Mouse (Mus musculus): ENCODE results near the gene Csf3. TPM values are rescaled to one million over a fixed set of nuclear protein-coding genes. Genes with fewer than 3 reads are reported as not detected.
A peak's percentile ranks its signal among the peaks of the same experiment; 100 is the strongest.
"Not testable (repeated sequence)": the region's sequence is repeated elsewhere in the genome, so short reads cannot be mapped to it uniquely, and the experiment has no call there.

Csf3 gene
- polyA plus RNA-seq, 1 experiment from 2014 or later, result not detected

- Histone ChIP-seq H3K4me2 (ENCODE audit: low read depth, low read length) (no peak overlapping the region), H3K9me3 (ENCODE audit: low read length) (peaks cover 5% of the 10 kb centered on the region; the same call in 1 of the 2 replicates), H3K27me3 (ENCODE audit: insufficient read depth, low read length) (no peaks in the 10 kb centered on the region), H3K36me3 (replicated peaks; ENCODE audit: insufficient read depth, low read length) (0 out of 2 replicates have a peak, but pooled peaks cover 5% of the 10 kb centered on the region), H3K4me3 (ENCODE audit: low read depth, low read length) (no peak overlapping the region), H3K9ac (replicated peaks) (no peak overlapping the region), H3K27ac (ENCODE audit: low read depth) (no peak overlapping the region), H3K4me1 (ENCODE audit: insufficient read depth) (peaks cover 5% of the 10 kb centered on the region)
- 65% methylated on average over 4 of the region's 4 CpGs for WGBS (ENCODE audit: insufficient replicate concordance)
- ATAC-seq (no peak), DNase-seq (no peak)
- TF ChIP-seq CTCF (IDR thresholded peaks at IDR 0.05; ENCODE audit: low read depth), result no peak
- TF ChIP-seq EP300 (IDR thresholded peaks at IDR 0.05; ENCODE audit: low read depth), result no peak
Observed at GRCm38 (mm10) chr11:98730727-98731126, 29.7 kb downstream of the Csf3 start.

GRCm38 (mm10) chr11:98731134-98731533 is 30.1 kb downstream of the Csf3 start:
- no peak overlapping the region for H3K9ac ChIP-seq (replicated peaks)
- ATAC-seq, result no peak
- H3K27ac ChIP-seq (ENCODE audit: low read depth), result no peak overlapping the region
- no peak for DNase-seq
- WGBS (ENCODE audit: insufficient replicate concordance), result 61% methylated on average over 5 of the region's 5 CpGs
- H3K27me3 ChIP-seq (ENCODE audit: insufficient read depth, low read length), result no peaks in the 10 kb centered on the region
- 0 out of 2 replicates have a peak, but pooled peaks cover 5% of the 10 kb centered on the region for H3K36me3 ChIP-seq (replicated peaks; ENCODE audit: insufficient read depth, low read length)
- H3K4me3 ChIP-seq (ENCODE audit: low read depth, low read length), result no peak overlapping the region
- H3K4me2 ChIP-seq (ENCODE audit: low read depth, low read length), result no peak overlapping the region
- no peak for TF ChIP-seq EP300 (IDR thresholded peaks at IDR 0.05; ENCODE audit: low read depth)
- TF ChIP-seq CTCF (IDR thresholded peaks at IDR 0.05; ENCODE audit: low read depth), result no peak
- peaks cover 5% of the 10 kb centered on the region for H3K4me1 ChIP-seq (ENCODE audit: insufficient read depth)
- H3K9me3 ChIP-seq (ENCODE audit: low read length), result peaks cover 5% of the 10 kb centered on the region; the same call in 1 of the 2 replicates

GRCm38 (mm10) chr11:98734020-98734419 is 33.0 kb downstream of the Csf3 start:
- Histone ChIP-seq H3K27ac (ENCODE audit: low read depth) (no peak overlapping the region), H3K36me3 (replicated peaks; ENCODE audit: insufficient read depth, low read length) (no peaks in the 10 kb centered on the region), H3K4me2 (ENCODE audit: low read depth, low read length) (no peak overlapping the region), H3K4me1 (ENCODE audit: insufficient read depth) (no peaks in the 10 kb centered on the region; the same call in 1 of the 2 replicates), H3K27me3 (ENCODE audit: insufficient read depth, low read length) (no peaks in the 10 kb centered on the region), H3K9ac (replicated peaks) (no peak overlapping the region), H3K9me3 (ENCODE audit: low read length) (peaks cover 5% of the 10 kb centered on the region; the same call in 1 of the 2 replicates), H3K4me3 (ENCODE audit: low read depth, low read length) (no peak overlapping the region)
- ATAC-seq, result no peak
- WGBS (ENCODE audit: insufficient replicate concordance), result 68% methylated on average over 3 of the region's 3 CpGs
- DNase-seq, result no peak
- TF ChIP-seq EP300 (IDR thresholded peaks at IDR 0.05; ENCODE audit: low read depth) (no peak), CTCF (IDR thresholded peaks at IDR 0.05; ENCODE audit: low read depth) (peak; percentile 51)

- ATAC-seq, result no peak
- WGBS (ENCODE audit: insufficient replicate concordance), result 88% methylated on average over 4 of the region's 4 CpGs
- peaks cover 5% of the 10 kb centered on the region; the same call in 1 of the 2 replicates for H3K9me3 ChIP-seq (ENCODE audit: low read length)
Observed at GRCm38 (mm10) chr11:98735111-98735510, 34.0 kb downstream of the Csf3 start.

GRCm38 (mm10) chr11:98736176-98736575 is 35.1 kb downstream of the Csf3 start:
- DNase-seq, result no peak
- WGBS (ENCODE audit: insufficient replicate concordance), result 71% methylated on average over 1 of the region's 1 CpGs

More at GRCm38 (mm10) chr11:98735111-98735510, 34.0 kb downstream of the Csf3 start:
- Histone ChIP-seq H3K27ac (ENCODE audit: low read depth) (no peak overlapping the region), H3K4me2 (ENCODE audit: low read depth, low read length) (no peak overlapping the region), H3K9ac (replicated peaks) (no peak overlapping the region), H3K4me3 (ENCODE audit: low read depth, low read length) (no peak overlapping the region), H3K4me1 (ENCODE audit: insufficient read depth) (peaks cover 4% of the 10 kb centered on the region), H3K27me3 (ENCODE audit: insufficient read depth, low read length) (no peaks in the 10 kb centered on the region), H3K36me3 (replicated peaks; ENCODE audit: insufficient read depth, low read length) (no peaks in the 10 kb centered on the region)
- no peak for TF ChIP-seq CTCF (IDR thresholded peaks at IDR 0.05; ENCODE audit: low read depth)
- no peak for TF ChIP-seq EP300 (IDR thresholded peaks at IDR 0.05; ENCODE audit: low read depth)
- DNase-seq, result no peak

GRCm38 (mm10) chr11:98737220-98737619 is 36.2 kb downstream of the Csf3 start:
- H3K4me2 ChIP-seq (ENCODE audit: low read depth, low read length); ATAC-seq; H3K27ac ChIP-seq (ENCODE audit: low read depth); H3K9me3 ChIP-seq (ENCODE audit: low read length); H3K27me3 ChIP-seq (ENCODE audit: insufficient read depth, low read length); DNase-seq; H3K36me3 ChIP-seq (replicated peaks; ENCODE audit: insufficient read depth, low read length); H3K9ac ChIP-seq (replicated peaks); H3K4me3 ChIP-seq (ENCODE audit: low read depth, low read length): not testable (repeated sequence)
- peaks cover 14% of the 10 kb centered on the region for H3K4me1 ChIP-seq (ENCODE audit: insufficient read depth)
- 84% methylated on average over 2 of the region's 2 CpGs for WGBS (ENCODE audit: insufficient replicate concordance)

More at GRCm38 (mm10) chr11:98736176-98736575, 35.1 kb downstream of the Csf3 start:
- no peak for TF ChIP-seq EP300 (IDR thresholded peaks at IDR 0.05; ENCODE audit: low read depth)
- no peak for TF ChIP-seq CTCF (IDR thresholded peaks at IDR 0.05; ENCODE audit: low read depth)
- Histone ChIP-seq H3K27me3 (ENCODE audit: insufficient read depth, low read length) (no peaks in the 10 kb centered on the region), H3K36me3 (replicated peaks; ENCODE audit: insufficient read depth, low read length) (no peaks in the 10 kb centered on the region), H3K9me3 (ENCODE audit: low read length) (peaks cover 5% of the 10 kb centered on the region; the same call in 1 of the 2 replicates), H3K9ac (replicated peaks) (no peak overlapping the region), H3K4me2 (ENCODE audit: low read depth, low read length) (no peak overlapping the region), H3K27ac (ENCODE audit: low read depth) (no peak overlapping the region), H3K4me1 (ENCODE audit: insufficient read depth) (peaks cover 13% of the 10 kb centered on the region), H3K4me3 (ENCODE audit: low read depth, low read length) (no peak overlapping the region)
- ATAC-seq, result no peak
